8 mouse cellular contexts compared by ENCODE assay signal in genomic region chr7:84152374-84152773, GRCm38 (mm10). TPM values are rescaled to one million over a fixed set of nuclear protein-coding genes. Genes with fewer than 3 reads are reported as not detected.
DNase-seq lines count a peak whose midpoint lies in the region; ATAC-seq and TF ChIP-seq lines count a peak whose summit lies in the region.

No protein-coding gene starts in this region.

- no peak overlapping the region for H3ac ChIP-seq in C2C12 (ENCODE audit: control insufficient read depth, insufficient read length, low read depth)

- H3K27ac ChIP-seq in forebrain, embryonic 13.5 days = no peak overlapping the region
- H3K27ac ChIP-seq in liver, embryonic 13.5 days = no peak overlapping the region

- no peak for TF ChIP-seq CTCF in C2C12 (IDR thresholded peaks at IDR 0.05; ENCODE audit: control insufficient read depth, insufficient read depth, insufficient read length)

- H3K79me3 ChIP-seq in C2C12 (ENCODE audit: low read depth) = peaks cover 37% of the 10 kb centered on the region

- H3K36me3 ChIP-seq in erythroblast, embryonic 14.5 days (ENCODE audit: control insufficient read depth) = peaks cover 8% of the 10 kb centered on the region
- peaks cover 6% of the 10 kb centered on the region for H3K36me3 ChIP-seq in C2C12 (ENCODE audit: control insufficient read depth, insufficient read depth)
- H3K36me3 ChIP-seq in forebrain, embryonic 13.5 days (ENCODE audit: poor library complexity, severe bottlenecking) = no peaks in the 10 kb centered on the region
- H3K36me3 ChIP-seq in liver, embryonic 13.5 days = 0 out of 2 replicates have a peak, but pooled peaks cover 2% of the 10 kb centered on the region

- no peak for ATAC-seq in erythroblast, adult 5-6 weeks (replicated peaks; ENCODE audit: low FRiP score, poor library complexity, severe bottlenecking)
- ATAC-seq in forebrain, embryonic 13.5 days = peak; percentile 30
- no peak for ATAC-seq in liver, embryonic 13.5 days (ENCODE audit: low read depth)

- no peak for DNase-seq in liver, embryonic 13.5 days
- DNase-seq in spleen, postnatal 10 days (ENCODE audit: low spot score in 2 of 2) = no peak
- DNase-seq in yolk sac, embryonic 10.5 days (ENCODE audit: low spot score) = no peak
- DNase-seq in ovary, postnatal 14 days (ENCODE audit: low spot score) = no peak

- 68% methylated on average over 6 of the region's 6 CpGs for WGBS in forebrain, embryonic 13.5 days
- WGBS in liver, embryonic 13.5 days (ENCODE audit: insufficient replicate concordance) = 62% methylated on average over 6 of the region's 6 CpGs

- H3K9me3 ChIP-seq in erythroblast, embryonic 14.5 days (ENCODE audit: control insufficient read depth, low read length) = no peaks in the 10 kb centered on the region
- no peaks in the 10 kb centered on the region for H3K9me3 ChIP-seq in forebrain, embryonic 13.5 days (replicated peaks)
- no peaks in the 10 kb centered on the region for H3K9me3 ChIP-seq in liver, embryonic 13.5 days (replicated peaks)

- peak overlapping the region; percentile 95 for H3K4me2 ChIP-seq in forebrain, embryonic 13.5 days
- H3K4me2 ChIP-seq in liver, embryonic 13.5 days = peak overlapping the region; percentile 96

- H3K79me2 ChIP-seq in C2C12 (ENCODE audit: control insufficient read depth, insufficient read depth) = peaks cover 44% of the 10 kb centered on the region

- H3K9ac ChIP-seq in forebrain, embryonic 13.5 days = no peak overlapping the region
- no peak overlapping the region for H3K9ac ChIP-seq in liver, embryonic 13.5 days

- H3K4me3 ChIP-seq in erythroblast, embryonic 14.5 days (replicated peaks) = peak overlapping the region; percentile 86
- H3K4me3 ChIP-seq in C2C12 (ENCODE audit: insufficient read depth, poor library complexity, severe bottlenecking) = peak overlapping the region; percentile 2
- peak overlapping the region; percentile 81 for H3K4me3 ChIP-seq in forebrain, embryonic 13.5 days
- H3K4me3 ChIP-seq in liver, embryonic 13.5 days (replicated peaks) = peak overlapping the region; percentile 92

- H3K4me1 ChIP-seq in erythroblast, embryonic 14.5 days (ENCODE audit: control insufficient read depth) = peaks cover 38% of the 10 kb centered on the region
- peaks cover 37% of the 10 kb centered on the region for H3K4me1 ChIP-seq in forebrain, embryonic 13.5 days
- H3K4me1 ChIP-seq in liver, embryonic 13.5 days (replicated peaks) = peaks cover 51% of the 10 kb centered on the region

- peaks cover 10% of the 10 kb centered on the region for H3K27me3 ChIP-seq in erythroblast, embryonic 14.5 days (ENCODE audit: control insufficient read depth)
- H3K27me3 ChIP-seq in C2C12 (ENCODE audit: control insufficient read depth, insufficient read depth, insufficient read length) = no peaks in the 10 kb centered on the region
- H3K27me3 ChIP-seq in forebrain, embryonic 13.5 days = no peaks in the 10 kb centered on the region
- H3K27me3 ChIP-seq in liver, embryonic 13.5 days = no peaks in the 10 kb centered on the region

TF ChIP-seq in C2C12, 6 proteins besides CTCF, POLR2A, EP300 and RAD21:
- TF ChIP-seq FOSL1 (IDR thresholded peaks at IDR 0.05; ENCODE audit: insufficient read depth, low read length, poor library complexity, severe bottlenecking) (no peak), MYOD1 (IDR thresholded peaks at IDR 0.05; ENCODE audit: control insufficient read depth, insufficient read length, low read depth) (no peak), CEBPB (IDR thresholded peaks at IDR 0.05; ENCODE audit: low read depth) (no peak), MYOG (IDR thresholded peaks at IDR 0.05; ENCODE audit: control insufficient read depth, extremely low read depth, insufficient read length) (no peak), USF1 (IDR thresholded peaks at IDR 0.05; ENCODE audit: low read depth) (no peak), MAX (IDR thresholded peaks at IDR 0.05) (no peak)

RNA-seq across cellular contexts. Expression of gene Abhd17c, which starts 0.7 kb away (rescaled TPM):
- 0.47 and 0.63 TPM in 2 replicates for polyA plus RNA-seq in erythroblast, embryonic 14.5 days (2012)
- total RNA-seq in erythroblast, adult 5-6 weeks (2015; ENCODE audit: low replicate concordance) = 11.5 and 12.7 TPM in 2 replicates
- 4.3 and 6.8 TPM in 2 replicates for total RNA-seq in erythroblast, adult 5-6 weeks (2017; ENCODE audit: low replicate concordance)
- polyA plus RNA-seq in C2C12 (2012; fragmentation: generic; extraction: Trizol) = 32.9 TPM
- polyA plus RNA-seq in forebrain, embryonic 13.5 days (2015; fragmentation: Nextera tagmentation; extraction: Ambion mirVana) = 13.2 and 15.6 TPM in 2 replicates
- 14.9 and 18.2 TPM in 2 replicates for polyA plus RNA-seq in liver, embryonic 13.5 days (2015; fragmentation: Nextera tagmentation; extraction: Ambion mirVana)

Comparison
In these comparisons a context has a peak if more than half of its experiments do, and no peak if none do; other contexts are left out.
1. H3K4me3 ChIP-seq: peak in every context shown above with its lines; median percentile 92 in liver, embryonic 13.5 days; 86 in erythroblast, embryonic 14.5 days; 81 in forebrain, embryonic 13.5 days; 2 in C2C12.